Comparison of ENCODE assay signal across 25 mouse cellular contexts in genomic region chr8:102651964-102652363, GRCm38 (mm10).
"Had no signal": no experiment of that assay in that cellular context is flagged by ENCODE, and none has a peak within 500 bp of the region (broad histone marks: within the 10 kb centered on the region; RNA-seq: fewer than 3 reads in every experiment).

No protein-coding gene starts in this region.

- H3K27ac ChIP-seq: heart, adult 2 months; heart, embryonic 13.5 days; heart, embryonic 15.5 days; hindbrain, embryonic 13.5 days; hindbrain, embryonic 15.5 days; hindbrain, postnatal 0 days; layer of hippocampus, adult 2 months; limb, embryonic 10.5 days; limb, embryonic 12.5 days; liver, embryonic 13.5 days had no signal

- H3K27me3 ChIP-seq: heart, embryonic 13.5 days; heart, embryonic 15.5 days; hindbrain, embryonic 13.5 days; hindbrain, embryonic 15.5 days; limb, embryonic 12.5 days; liver, embryonic 13.5 days had no signal

- H3K4me3 ChIP-seq: heart, adult 2 months; heart, embryonic 13.5 days; heart, embryonic 15.5 days; hindbrain, embryonic 13.5 days; hindbrain, embryonic 15.5 days; layer of hippocampus, adult 2 months; limb, embryonic 10.5 days; limb, embryonic 12.5 days; liver, embryonic 13.5 days had no signal

- H3K9ac ChIP-seq: heart, embryonic 13.5 days; heart, embryonic 15.5 days; hindbrain, embryonic 13.5 days; hindbrain, embryonic 15.5 days; limb, embryonic 12.5 days; liver, embryonic 13.5 days had no signal

- H3K9me3 ChIP-seq: heart, embryonic 13.5 days; heart, embryonic 15.5 days; hindbrain, embryonic 13.5 days; hindbrain, embryonic 15.5 days; limb, embryonic 10.5 days; limb, embryonic 12.5 days; liver, embryonic 13.5 days had no signal

- H3K4me1 ChIP-seq: heart, embryonic 13.5 days; heart, embryonic 15.5 days; hindbrain, embryonic 13.5 days; hindbrain, embryonic 15.5 days; limb, embryonic 10.5 days; limb, embryonic 12.5 days; liver, embryonic 13.5 days had no signal

- H3K4me2 ChIP-seq: heart, embryonic 11.5 days; heart, embryonic 13.5 days; heart, embryonic 15.5 days; hindbrain, embryonic 13.5 days; hindbrain, embryonic 15.5 days; limb, embryonic 12.5 days; liver, embryonic 11.5 days; liver, embryonic 13.5 days had no signal

- ATAC-seq: hindbrain, postnatal 0 days; intestine, embryonic 16.5 days had no signal

- H3K36me3 ChIP-seq: heart, embryonic 15.5 days; liver, embryonic 13.5 days had no signal

- DNase-seq: gastrocnemius, postnatal 14 days; gastrocnemius, postnatal 36 days; heart, adult 11 months; heart, adult 2 months; heart, postnatal 14 days; heart, postnatal 36 days; kidney, adult 11 months; kidney, adult 2 months; kidney, adult 9 months; kidney, postnatal 10 days; kidney, postnatal 25 days; kidney, postnatal 4 days; liver; liver, embryonic 13.5 days had no signal
